Mouse (Mus musculus) embryonic fibroblast, embryonic 13.5 days (primary cell): Measurements from ENCODE around the gene Pitpnm2. TPM values are rescaled to one million over a fixed set of nuclear protein-coding genes. Genes with fewer than 3 reads are reported as not detected.

Experiments
- H3K27ac ChIP-seq: 2 replicates; pipeline ENCODE4 v1.5.1; 2012; ENCODE audit warnings: low read length, control low read depth, inconsistent platforms; ENCODE audit not compliant: insufficient read depth
- H3K4me1 ChIP-seq: 2 replicates; pipeline ENCODE4 v1.6.1; 2011; ENCODE audit warnings: low read length; ENCODE audit not compliant: control insufficient read depth, insufficient read depth
- H3K4me3 ChIP-seq: 2 replicates; pipeline ENCODE4 v1.5.1; 2011; ENCODE audit warnings: mild to moderate bottlenecking, control low read depth, low read length; ENCODE audit not compliant: insufficient read depth
- CTCF ChIP-seq: IDR thresholded peaks from 2 replicates; pipeline ENCODE4 v1.5.1; 2011; ENCODE audit warnings: mild to moderate bottlenecking, control low read depth, low read length, moderate library complexity, borderline replicate concordance; ENCODE audit not compliant: insufficient read depth
- POLR2A ChIP-seq: IDR thresholded peaks from 2 replicates; pipeline ENCODE4 v1.6.1; 2011; ENCODE audit warnings: low read depth, mild to moderate bottlenecking, control low read depth, low read length, moderate library complexity
- polyA plus RNA-seq: library from polyadenylated mRNA; stranded (reverse); fragments of >200 nt; gene quantifications from 2 replicates; pipeline ENCODE4 v1.2.4, GENCODE M21; 2011; ENCODE audit warnings: low read depth; ENCODE audit not compliant: missing spikeins, insufficient read length

Pitpnm2 gene
- polyA plus RNA-seq, 1 experiment, result 22.7 TPM

DNA sequence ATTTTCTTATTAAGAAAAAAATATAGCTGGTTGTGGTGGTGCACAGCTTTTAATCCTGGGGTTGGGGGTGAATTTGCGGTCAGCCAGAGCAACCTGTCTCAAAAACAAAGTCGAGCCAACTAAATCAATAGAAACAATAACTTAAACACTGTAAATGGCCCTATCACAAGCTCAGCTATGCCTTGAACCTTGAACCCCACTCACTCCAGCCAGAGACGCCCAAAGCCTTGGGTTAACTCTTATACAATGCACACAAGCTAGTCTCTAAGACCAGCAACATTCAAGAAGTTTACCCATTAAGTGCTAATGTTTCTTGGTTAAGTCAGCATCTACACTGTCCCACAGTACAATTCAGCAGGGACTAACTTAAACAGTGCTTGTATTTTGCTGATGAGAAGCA, 179.9 kb downstream of the Pitpnm2 start:
- no peak overlapping the region for H3K4me3 ChIP-seq
- no peaks in the 10 kb centered on the region; the same call in 1 of the 2 replicates for H3K4me1 ChIP-seq
- no peak overlapping the region for H3K27ac ChIP-seq
- no peak for TF ChIP-seq CTCF
- no peak for TF ChIP-seq POLR2A

Other genes starting within 250 kb of the Pitpnm2 start
- 12.6 and 13.1 TPM in 2 replicates for gene Vps37b, start 217.5 kb downstream of the Pitpnm2 start, polyA plus RNA-seq
- gene Abcb9, start 154.0 kb downstream of the Pitpnm2 start, polyA plus RNA-seq, result 2.6 and 3.8 TPM in 2 replicates
- 9.6 and 12.8 TPM in 2 replicates for gene Ogfod2, start 137.5 kb downstream of the Pitpnm2 start, polyA plus RNA-seq
- 46.4 and 57.0 TPM in 2 replicates for gene Arl6ip4, start 133.7 kb downstream of the Pitpnm2 start, polyA plus RNA-seq
- 9.4 and 15.0 TPM in 2 replicates for gene Mphosph9, start 78.2 kb upstream of the Pitpnm2 start, polyA plus RNA-seq
- 11.8 and 12.9 TPM in 2 replicates for gene 2810006K23Rik, start 78.3 kb upstream of the Pitpnm2 start, polyA plus RNA-seq
- 179 and 242 TPM in 2 replicates for gene Cdk2ap1, start 113.3 kb upstream of the Pitpnm2 start, polyA plus RNA-seq
- gene Sbno1, start 176.2 kb upstream of the Pitpnm2 start, polyA plus RNA-seq, result 77.5 and 90.2 TPM in 2 replicates
- gene Kmt5a, start 190.2 kb upstream of the Pitpnm2 start, polyA plus RNA-seq, result 89.9 and 94.2 TPM in 2 replicates
- 12.2 and 13.8 TPM in 2 replicates for gene Rilpl2, start 228.6 kb upstream of the Pitpnm2 start, polyA plus RNA-seq
- gene Snrnp35, start 233.4 kb upstream of the Pitpnm2 start, polyA plus RNA-seq, result 11.1 and 12.1 TPM in 2 replicates